Mouse (Mus musculus) left cerebral cortex, postnatal 10 days (tissue): Measurements from ENCODE around the gene Nt5dc1. TPM values are rescaled to one million over a fixed set of nuclear protein-coding genes. Genes with fewer than 3 reads are reported as not detected.

Source experiments
- DNase-seq, 2 experiments: peaks; one replicate each; pipeline ENCODE4 v3.0.0; 2021 to 2022; ENCODE audit warnings: low spot score in 2 of 2, mixed read lengths in 1 of 2; ENCODE audit errors: extremely low spot score in 1 of 2
- intact Hi-C: fragments of 180-260 bp; cut with DNase I; formaldehyde crosslinking; loops from one replicate; pipeline ENCODE4 v1.15.1; 2025
- total RNA-seq, 2 experiments: library from RNA; stranded (reverse); gene quantifications; 2 replicates each; pipeline ENCODE4 v1.2.3; 2021

Gene Nt5dc1
- total RNA-seq, 2 experiments from 2014 or later, result 2.1 to 4.3 TPM

DNA sequence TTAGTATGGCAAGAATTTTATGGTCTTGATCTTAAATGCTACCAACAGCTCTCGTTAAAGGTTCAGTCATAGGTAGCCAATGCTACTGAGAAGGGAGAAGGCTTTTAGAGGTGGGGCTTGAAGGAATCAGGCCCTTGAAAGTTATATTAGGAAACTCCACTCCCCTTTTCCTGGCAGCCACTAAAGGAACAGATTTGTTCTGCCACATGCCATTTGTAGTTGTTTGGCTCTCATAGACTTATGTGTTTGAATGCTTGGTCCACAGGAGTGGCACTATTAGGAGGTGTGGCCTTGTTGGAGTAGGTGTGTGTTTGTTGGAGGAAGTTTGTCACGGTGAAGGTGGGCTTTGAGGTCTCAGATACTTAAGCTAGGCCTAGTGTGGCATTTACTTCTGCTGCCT lies 97.5 kb downstream of the Nt5dc1 start:
- DNase-seq, result no peak
- intact Hi-C loops, result no loop called here

DNA sequence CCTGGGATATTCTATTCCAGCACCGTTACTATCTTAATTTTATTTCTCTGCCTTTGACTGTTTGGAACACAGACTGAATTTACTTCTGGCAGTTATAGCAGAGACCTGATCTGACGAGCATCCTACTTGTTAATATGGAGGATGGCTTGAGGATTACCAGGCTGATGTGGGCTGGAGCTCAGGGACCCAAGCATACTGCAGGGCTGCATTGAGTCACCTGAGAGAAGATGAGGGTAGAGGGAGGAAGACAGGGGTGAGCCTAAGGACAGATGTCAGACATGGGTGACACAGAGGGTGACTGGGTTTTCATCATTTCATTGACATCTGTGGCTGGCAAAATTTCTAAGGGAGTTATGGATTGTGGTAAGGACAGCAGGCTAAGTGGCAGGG lies 101.1 kb downstream of the Nt5dc1 start:
- DNase-seq, result no peak

DNA sequence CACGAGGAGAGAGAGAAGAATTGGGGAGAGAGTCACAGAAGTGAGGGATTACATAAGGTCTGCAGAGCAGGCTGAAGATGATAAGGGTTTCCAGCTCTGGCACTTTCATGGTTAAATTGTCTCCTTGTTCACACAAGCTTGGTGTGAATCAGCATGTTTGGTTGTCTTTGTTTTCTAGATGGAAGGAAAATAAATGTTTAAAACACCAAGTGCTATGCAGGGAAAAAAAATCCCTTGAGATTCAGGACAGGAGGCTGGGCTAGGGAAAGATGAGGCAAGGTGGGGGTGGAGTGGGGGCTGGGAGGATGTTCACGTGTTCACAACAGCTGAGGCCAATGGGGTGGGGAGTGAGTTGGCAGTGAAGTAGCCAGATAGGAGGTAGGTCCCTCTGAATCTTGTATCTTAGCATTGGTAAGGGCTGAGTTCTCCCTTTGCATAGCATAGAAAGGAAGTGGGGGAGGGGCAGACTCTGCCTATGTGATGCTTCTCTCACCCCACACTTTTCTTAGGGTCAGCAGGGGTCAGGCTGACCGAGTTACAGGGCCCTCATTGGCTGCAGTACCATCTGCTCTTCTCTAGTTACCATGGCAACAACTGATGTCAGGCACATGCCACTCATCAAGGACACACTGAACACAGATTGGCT lies 101.7 kb downstream of the Nt5dc1 start:
- DNase-seq, result peak; percentile 67 to 68
- intact Hi-C loops, result no loop called here

More for the DNA sequence above, 101.1 kb downstream of the Nt5dc1 start:
- intact Hi-C loops, result no loop called here

DNA sequence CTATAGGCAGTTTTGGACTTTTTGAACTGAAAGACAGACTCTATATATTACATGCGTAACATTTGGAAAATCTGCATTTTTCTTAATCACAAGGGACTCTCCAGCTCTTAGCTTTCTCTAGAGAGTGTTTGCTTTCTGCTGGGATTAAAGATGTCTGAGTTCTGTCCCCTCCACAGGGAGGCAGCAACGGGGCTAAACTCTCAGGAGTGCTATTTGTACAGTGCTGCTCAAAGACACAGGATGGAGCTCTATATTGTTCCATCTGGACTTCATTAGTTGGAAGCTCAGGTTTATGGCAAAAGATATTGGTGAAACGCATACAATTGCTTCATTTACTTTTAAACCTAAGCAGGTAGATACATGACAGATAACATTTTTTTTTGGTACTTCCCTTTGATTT lies 105.8 kb downstream of the Nt5dc1 start:
- no peak for DNase-seq
- intact Hi-C loops, result no loop called here

DNA sequence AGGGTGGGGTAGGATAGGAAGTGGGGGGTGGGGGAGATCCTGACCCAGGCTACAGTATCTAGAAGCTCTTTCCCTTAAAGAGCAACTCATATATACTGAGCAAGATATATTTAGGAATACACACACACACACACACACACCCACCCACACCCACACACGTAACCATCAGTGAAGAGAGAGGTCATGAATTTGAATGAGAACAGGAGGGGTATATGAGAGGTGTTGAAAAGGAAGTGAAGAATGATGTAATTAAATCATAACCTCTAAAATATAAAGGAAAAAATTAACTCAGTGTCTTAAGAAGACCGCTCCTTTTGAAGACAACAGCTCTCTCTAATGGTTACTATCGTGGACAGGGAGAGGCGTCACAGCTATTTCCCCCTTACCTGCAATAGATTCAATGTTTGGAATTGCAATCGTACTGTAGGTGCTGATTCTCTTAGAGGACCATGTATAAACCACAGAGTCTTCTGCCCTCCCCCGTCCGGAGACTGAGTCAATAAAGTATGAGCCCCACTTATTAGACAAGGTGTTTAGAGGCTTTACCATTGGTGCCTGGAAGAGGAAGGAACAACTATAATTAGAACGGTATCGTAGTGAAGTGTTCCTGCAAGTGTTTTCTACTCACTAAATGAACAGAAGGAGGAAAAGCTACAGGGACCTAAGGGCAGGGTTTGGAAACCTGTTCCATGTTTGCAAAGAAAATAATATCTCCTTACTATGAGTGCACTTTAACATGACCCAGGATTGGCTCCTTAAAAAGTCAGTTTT lies 108.3 kb downstream of the Nt5dc1 start:
- no peak for DNase-seq
- intact Hi-C loops, result no loop called here

DNA sequence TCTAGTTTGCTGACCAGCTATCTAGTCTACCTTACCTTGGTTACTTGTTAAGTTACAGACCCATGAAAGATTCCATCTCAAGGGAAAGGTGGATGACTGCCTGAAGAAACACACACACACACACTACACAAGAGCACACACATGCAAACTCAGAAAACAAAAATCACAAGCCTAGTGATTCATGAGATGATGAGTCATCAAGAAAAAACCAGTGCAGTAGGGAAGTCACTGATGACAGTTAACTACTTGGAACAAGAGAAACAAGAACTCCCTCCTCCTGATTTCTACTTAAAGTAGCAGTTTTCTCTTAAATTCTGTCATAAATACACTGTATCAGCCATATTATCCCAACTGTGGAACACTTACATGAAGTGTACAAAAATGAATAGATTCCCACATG lies 111.3 kb downstream of the Nt5dc1 start:
- no peak for DNase-seq
- intact Hi-C loops, result no loop called here

DNA sequence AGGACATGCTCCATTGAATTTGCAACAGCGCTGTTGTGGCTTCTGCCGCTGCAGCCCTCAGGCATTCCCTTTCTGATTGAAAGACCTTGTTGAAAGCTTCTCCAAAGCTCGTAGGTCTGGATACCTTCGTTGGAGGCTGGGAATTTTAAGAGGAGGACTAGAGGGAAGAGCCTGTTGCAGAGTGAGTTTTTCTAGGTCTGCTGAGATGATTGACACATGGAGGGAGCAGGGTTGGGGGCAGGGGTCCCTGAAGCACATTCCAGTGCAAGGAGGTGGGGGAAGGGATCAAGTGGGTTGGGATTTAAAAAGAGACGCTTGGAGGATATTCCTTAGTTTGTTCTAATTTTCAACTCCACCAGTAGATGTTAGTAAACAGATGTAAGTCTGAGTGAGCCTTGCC lies 118.0 kb downstream of the Nt5dc1 start:
- DNase-seq, result no peak
- intact Hi-C loops, result no loop called here

DNA sequence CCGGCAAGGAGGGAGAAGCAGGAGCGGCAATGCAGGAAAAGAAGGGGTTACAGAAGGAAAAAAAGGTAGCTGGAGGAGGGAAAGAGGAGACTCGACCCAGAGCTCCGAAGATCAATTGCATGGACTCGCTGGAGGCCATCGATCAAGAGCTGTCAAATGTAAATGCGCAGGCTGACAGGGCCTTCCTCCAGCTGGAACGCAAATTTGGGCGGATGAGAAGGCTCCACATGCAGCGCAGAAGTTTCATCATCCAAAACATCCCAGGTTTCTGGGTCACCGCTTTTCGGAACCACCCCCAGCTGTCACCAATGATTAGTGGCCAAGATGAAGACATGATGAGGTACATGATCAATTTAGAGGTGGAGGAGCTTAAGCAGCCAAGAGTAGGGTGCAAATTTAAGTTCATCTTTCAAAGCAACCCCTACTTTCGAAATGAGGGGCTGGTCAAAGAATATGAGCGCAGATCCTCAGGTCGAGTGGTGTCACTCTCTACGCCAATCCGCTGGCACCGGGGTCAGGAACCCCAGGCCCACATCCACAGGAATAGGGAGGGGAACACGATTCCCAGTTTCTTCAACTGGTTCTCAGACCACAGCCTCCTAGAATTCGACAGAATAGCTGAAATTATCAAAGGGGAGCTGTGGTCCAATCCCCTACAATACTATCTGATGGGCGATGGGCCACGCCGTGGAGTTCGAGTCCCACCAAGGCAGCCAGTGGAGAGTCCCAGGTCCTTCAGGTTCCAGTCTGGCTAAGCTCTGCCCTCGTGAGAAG lies 120.2 kb downstream of the Nt5dc1 start:
- no peak for DNase-seq
- intact Hi-C loops, result no loop called here

DNA sequence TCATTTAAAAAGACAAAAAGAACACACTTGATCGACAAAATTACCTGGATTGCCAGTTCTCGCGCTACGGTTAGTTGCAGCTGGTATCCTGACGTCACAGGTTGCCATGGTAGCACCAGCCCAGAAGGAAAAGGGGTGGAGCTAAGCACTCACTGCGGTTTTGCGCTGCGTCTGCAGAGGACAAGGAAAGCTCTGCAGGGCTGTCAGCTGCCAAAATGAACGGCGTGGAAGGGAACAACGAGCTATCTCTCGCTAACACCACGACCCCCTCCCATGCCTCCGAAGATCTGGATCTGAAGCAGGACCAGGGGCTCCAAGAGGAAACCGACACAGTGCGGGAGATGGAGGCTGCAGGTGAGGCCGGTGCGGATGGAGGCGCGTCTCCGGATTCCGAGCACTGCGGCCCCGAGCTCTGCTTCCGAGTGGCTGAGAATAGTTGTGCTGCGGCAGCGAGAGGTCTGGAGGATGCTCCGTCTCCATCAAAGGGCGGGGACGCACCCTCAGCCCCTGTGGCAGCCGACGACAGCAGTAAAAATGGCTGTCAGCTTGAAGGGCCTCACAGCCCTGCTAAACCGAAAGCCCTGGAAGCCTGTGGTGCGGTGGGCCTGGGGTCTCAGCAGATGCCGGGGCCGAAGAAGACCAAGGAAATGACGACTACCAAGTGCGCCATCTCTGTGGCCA lies 120.9 kb downstream of the Nt5dc1 start, which contains the start of gene Tspyl4:
Gene Tspyl4, plus strand, starts transcription at position 144 of the 681 bp plus-strand sequence.
- peak; percentile 95 to 96 for DNase-seq
- intact Hi-C loops, result no loop called here

DNA sequence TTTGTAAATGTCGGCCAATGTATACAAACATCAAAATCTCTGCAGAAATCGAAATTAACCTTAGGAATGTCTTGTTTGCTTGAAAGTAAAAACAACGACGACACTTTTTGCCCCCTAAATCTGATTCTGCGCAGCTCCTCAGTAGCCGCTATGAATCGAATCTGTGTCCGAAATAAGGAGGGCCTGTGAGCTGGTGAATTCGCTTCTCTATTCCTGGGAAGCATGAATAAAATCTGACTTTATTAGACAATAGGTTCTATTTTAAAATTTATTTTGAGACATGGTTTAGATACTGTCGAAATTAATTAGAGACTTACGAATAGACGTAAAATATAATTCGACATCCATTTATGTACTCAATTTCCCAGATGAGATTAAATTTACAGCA lies 121.4 kb downstream of the Nt5dc1 start:
- intact Hi-C loops, result no loop called here
- DNase-seq, result no peak

DNA sequence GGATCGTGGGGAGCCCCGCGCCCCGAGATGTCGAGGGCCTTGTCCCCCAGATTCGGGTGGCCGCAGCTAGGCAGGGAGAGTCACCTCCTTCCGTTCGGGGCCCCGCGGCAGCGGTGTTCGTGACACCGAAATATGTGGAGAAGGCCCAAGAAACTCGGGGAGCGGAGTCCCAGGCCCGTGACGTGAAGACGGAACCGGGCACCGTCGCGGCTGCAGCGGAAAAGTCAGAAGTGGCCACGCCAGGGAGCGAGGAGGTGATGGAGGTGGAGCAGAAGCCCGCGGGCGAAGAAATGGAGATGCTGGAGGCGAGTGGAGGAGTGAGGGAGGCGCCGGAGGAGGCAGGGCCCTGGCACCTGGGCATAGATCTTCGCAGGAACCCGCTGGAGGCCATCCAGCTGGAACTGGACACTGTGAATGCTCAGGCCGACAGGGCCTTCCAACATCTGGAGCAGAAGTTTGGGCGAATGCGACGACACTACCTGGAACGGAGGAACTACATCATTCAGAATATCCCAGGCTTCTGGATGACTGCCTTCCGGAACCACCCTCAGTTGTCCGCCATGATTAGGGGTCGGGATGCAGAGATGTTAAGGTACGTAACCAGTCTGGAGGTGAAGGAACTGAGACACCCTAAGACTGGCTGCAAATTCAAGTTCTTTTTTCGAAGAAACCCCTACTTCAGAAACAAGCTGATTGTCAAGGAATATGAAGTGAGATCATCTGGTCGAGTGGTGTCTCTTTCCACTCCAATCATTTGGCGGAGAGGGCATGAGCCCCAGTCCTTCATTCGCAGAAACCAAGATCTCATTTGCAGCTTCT lies 135.7 kb downstream of the Nt5dc1 start:
- DNase-seq, result peak; percentile 18 to 69
- intact Hi-C loops, result loop anchor here (5.0 kb wide), 2 partner anchors 75 to 250 kb away; partner anchors contain the start of gene Dse

DNA sequence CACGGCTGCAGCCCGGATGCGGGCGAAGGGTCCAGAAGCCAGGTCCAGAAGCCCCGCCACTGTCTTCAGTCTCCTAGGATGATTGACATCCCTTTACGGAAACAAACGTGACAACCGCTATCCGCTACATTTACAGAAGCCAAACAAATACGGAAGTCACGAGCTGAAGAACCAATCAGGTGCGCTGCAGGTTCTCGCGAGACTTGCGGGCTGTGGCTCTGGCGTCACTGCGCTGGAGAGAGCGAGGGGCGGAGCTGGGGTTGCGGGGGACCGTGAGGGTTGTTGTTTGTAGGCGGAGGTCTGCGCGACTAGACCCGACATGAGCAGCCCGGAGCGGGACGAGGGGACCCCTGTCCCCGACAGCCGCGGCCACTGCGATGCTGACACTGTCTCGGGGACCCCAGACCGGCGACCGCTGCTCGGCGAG lies 136.4 kb downstream of the Nt5dc1 start, which contains the start of gene Tspyl1:
Gene Tspyl1, plus strand, starts transcription at position 229 of the 427 bp plus-strand sequence.
- intact Hi-C loops, result loop anchor here (5.0 kb wide), 2 partner anchors 75 to 250 kb away; partner anchors contain the start of gene Dse
- peak; percentile 98 to 99 for DNase-seq

DNA sequence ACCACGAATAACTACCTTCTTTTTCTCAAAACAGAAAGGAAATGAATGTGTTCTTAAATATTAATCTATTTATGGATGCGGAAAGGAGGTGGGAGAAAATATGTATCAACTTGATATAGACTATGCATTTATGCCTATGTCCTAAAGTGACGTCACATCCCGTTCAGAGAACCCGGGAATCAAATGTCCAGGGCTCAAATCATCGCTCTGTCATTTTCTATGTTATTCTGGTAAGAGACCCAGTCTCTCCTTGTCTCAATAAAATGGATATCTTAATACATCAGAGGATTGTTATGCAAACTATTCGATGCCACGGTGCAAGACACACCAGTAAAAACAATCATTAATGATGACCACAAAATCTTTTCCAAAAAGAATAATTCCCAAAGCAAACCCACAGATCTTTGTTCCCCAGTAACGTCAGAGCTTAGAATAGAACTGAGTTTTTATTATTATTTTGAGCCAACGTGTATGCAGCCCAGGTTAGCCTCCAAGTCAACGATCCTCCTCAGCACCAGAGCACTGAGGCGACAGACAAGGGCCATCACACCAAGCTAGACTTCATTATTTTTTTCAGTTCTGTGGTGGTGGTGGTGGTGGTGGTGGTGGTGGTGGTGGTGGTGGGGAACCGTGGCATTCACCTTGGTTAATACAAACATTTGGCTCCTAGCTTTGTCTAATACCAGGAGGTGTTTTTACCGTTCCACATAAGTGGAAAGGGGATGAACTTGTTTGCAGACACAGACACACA lies 137.0 kb downstream of the Nt5dc1 start:
- intact Hi-C loops, result loop anchor here (5.0 kb wide), 2 partner anchors 74 to 249 kb away; partner anchors contain the start of gene Dse
- peak in 1 of 2 experiments; percentile 21 for DNase-seq

DNA sequence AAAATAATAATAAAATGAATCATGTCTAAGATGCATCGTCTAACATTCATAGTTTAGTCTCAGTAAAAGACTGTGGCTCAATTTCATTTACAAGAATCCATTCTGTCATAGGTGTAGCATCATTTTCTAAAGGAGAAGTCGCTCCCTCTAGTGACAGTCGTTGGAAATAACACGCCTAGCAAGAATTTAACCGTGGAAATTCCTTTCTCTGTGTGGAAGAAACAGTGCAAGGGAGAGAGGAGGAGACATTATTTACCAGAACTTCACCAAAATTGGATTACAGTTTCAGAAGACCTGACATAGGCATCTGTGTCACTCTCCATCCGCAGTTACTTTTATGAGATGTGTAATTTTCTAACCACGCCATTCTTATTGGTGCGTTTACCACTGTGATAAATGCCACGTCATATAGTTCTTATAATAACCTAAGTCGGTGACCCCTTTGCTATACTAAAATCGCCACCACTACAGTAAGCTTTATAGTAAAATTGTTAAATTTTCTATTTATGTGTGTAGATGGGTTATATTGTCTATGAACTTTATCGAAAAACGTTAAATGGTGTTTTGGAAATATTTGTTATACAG lies 137.7 kb downstream of the Nt5dc1 start:
- peak; percentile 48 to 70 for DNase-seq
- intact Hi-C loops, result loop anchor here (5.0 kb wide), 2 partner anchors 73 to 248 kb away; partner anchors contain the start of gene Dse

DNA sequence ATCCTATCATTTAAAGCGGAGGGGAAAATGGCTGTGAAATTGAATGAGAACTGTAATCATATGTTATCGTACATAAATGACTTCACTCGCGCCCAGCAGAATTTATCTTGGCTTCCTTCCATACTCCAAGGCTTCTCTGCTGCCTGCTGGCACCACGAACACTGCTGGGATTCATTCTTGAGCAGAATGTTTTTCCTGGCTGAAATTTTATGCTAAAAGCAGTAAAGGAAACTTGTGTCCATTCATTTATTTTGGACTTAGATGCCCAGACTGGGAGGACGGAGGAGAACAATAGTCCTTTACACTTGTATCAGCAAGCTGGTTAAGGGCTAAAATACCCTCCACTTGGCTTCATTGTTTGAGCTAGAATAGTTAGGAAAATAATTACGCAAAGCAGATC lies 146.7 kb downstream of the Nt5dc1 start:
- DNase-seq, result peak; percentile 49 to 67
- intact Hi-C loops, result loop anchor here (10.0 kb wide), 1 partner anchor 177 kb away; the partner anchor contains the start of gene Calhm5

DNA sequence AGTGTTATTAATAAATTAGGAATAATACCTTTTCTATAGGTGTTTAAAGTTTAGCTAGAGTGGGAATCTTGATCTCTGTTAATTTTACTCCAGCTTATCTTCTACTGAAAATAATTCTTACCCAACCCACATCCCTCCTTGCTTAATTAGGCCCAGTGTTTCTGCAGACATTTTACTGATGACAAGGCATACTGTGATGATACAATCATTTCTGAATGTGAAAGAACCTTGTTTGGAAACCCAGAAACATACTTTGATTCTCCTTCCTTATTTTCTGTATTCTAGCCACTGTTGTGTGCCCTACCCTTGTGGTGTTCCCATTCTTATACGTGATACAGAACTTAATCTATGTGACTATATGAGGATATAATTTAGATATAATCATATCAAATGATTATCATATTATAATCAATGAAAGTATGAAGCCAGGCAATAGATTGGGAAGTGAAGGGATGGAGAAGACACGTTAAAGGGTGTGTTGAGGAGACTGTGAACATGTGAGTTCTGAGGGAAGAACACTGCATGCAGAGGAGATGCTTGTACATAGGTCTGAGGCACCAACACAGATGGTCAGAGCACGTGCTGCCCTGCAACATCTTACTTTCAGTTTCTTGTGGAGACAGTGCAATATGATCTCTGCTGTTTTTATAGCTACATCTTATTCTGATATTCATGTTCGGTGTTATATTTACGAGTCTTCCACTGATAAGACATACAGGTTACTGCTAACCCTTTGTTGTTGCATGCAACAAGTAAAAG lies 150.9 kb downstream of the Nt5dc1 start:
- intact Hi-C loops, result no loop called here
- DNase-seq, result no peak
